Mouse (Mus musculus) ovary, postnatal 14 days (tissue): ENCODE measurements at regions not wholly inside any gene's neighbourhood (a gene's known extent, or its start where the extent isn't known, plus 50 kb on each side); places are given as distances from the start of the nearest gene placed in this dataset.

Source experiments
- DNase-seq: peaks from one replicate; pipeline ENCODE4 v3.0.0; 2022; ENCODE audit warnings: low spot score

- DNase-seq = no peak
These were observed 85.3 kb upstream of the Lifr start for GRCm38 (mm10) chr15:7005142-7005541.

DNA sequence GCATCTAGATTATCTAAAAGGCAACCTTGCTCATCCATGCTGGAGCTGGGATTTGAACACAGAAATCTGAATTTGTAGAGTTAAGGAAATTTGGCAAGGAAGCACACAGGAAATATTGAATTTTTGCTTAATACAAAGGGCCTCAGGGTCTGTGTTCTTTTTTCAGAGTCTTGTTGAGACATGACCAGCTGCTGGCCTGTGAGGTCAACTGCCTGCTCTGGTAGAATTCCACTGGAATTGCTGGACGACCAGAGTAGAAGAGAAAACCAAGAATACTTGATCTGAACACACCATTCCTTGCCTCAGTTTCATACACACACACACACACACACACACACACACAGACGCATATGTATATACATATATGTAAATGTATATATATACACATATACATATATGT is 84.1 kb upstream of the Lifr start:
- DNase-seq = no peak

GRCm38 (mm10) chr15:7008725-7009380 is 81.6 kb upstream of the Lifr start:
- DNase-seq = no peak

DNA sequence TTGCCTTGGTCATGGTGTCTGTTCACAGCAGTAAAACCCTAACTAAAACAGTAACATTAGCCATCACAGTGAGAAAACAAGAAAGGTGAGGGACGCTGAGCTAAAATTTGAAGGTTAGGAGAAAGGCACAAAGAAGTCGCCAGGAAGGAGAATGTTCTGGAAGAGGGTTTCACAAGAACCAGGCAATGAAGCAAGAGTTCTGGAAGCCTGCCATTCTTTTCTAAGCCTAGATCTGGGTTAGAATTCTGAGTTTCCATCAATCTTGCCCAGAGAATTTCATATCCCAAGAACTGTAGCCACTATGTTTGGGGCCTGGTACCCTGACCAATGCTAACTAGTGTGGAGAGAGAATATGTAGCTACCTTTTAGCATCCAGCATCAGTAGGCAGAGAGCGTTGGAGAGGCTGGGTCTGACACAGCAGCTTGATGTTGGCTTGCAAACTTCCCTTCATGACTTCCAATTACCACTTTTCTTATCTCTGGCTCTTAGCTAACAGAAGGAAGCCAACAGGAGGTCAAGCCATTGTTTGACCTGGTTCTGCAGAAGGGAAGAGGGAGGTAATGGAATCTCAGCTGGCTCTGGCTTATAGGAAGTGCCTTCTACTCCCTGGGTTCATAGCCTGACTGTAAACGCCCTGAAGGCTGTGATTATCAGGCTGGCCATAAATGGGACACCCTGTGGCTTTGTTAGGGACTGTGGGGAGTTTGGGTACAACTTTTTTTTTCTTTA is 79.3 kb upstream of the Lifr start:
- DNase-seq = no peak

- DNase-seq = no peak
These were observed 78.7 kb upstream of the Lifr start for GRCm38 (mm10) chr15:7011696-7012070.

DNA sequence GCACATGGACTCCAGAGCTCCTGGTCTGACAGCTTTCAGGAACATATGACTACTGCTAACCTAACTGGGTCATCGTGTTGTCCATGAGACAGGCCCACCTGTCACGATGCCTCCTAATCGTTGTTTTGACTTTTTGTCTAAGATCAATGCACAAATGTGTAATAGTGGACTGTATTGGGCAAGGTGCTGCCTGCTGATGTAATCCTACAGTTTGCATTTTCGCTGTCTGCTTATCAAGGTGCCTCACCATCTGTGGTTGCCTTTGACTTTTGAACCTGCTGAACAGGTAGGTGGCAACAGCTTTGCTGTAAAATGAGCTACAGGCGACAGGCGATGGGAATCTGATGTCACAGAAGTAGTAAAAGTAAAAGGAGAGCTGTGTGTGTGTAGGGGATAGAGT is 78.0 kb upstream of the Lifr start:
- DNase-seq = no peak

DNA sequence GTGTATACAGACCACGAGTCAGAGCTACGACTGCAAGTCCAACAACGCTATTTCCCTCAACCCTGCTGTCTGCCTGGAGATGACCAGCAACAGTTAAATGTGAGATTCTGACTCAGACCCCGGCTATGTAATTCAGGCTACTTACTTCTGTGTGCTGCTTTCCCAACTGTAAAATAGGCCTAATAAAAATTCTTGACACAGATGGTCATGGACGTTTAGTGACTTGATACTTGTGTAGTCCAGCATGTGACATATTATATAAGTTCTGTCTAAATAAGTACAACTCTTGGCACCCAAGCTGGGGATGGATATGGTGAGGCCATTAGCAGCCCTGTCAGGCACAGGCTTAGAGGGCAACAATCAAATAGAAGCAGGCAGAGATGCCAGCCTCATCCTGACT is 77.4 kb upstream of the Lifr start:
- no peak for DNase-seq

DNA sequence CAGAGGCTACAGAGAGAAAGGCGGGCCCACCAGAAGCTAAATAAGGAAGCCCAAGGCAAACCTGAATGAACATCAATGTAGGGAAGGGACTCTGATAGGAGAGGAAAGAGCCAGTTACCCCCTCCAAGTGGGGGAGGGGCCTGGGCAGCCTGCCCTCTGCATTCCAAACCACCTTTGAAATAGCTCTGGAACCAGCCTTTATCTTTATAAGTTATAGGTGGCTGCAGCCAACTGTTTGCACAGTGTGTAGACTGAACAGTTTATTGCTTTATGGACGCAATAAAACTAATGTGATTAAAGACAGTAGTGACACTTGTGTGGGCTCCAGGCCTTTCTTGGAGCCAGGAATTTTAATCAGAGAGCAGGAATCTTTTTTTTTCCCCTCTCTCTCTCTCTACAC is 75.4 kb upstream of the Lifr start:
- DNase-seq = no peak

DNA sequence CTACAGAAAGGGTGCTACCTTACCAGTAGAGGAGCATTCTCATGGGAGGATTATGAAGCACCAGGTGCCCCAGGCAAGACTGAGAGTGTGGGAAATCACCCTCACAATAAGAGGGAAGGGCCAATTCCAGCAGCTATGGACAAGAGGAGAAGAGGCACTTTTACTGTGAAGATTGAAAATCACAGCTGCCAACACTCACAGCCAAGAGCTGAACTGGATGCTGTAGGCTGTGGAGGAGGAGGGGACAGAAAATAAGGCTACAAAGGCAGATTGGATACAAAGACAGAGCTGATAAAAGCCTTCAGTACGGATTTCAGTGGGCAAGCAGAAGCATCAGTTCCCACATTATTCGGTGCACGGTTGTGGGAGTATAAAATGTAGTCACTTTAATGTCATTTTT is 74.4 kb upstream of the Lifr start:
- no peak for DNase-seq

GRCm38 (mm10) chr15:7017281-7017845 is 73.1 kb upstream of the Lifr start:
- no peak for DNase-seq

GRCm38 (mm10) chr15:7022660-7023059 is 67.8 kb upstream of the Lifr start:
- DNase-seq = no peak

- DNase-seq = no peak
These were observed 65.2 kb upstream of the Lifr start for GRCm38 (mm10) chr15:7025194-7025593.

- no peak for DNase-seq
These were observed 58.9 kb upstream of the Lifr start for GRCm38 (mm10) chr15:7031297-7032043.

- no peak for DNase-seq
These were observed 52.9 kb upstream of the Lifr start for GRCm38 (mm10) chr15:7037475-7037874.

DNA sequence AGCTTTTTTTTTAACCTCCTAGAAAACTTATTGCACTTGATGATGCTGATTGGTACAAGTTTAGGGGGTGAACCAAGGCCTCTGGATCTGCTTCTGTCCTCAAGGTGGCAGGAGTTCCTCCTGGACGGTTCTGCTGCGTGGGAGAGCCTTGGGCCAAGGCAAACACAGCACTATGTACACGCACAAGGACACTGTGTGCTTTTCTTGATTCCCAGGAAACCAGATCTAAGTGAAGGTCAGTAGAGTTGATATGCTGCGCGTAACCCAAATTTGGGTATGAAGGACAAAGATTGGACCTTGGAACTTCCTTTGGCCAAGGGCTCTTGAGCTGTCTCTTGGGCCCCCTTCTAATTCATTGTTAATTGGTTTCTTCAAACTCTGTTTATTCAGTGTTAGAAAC is 51.3 kb upstream of the Lifr start:
- no peak for DNase-seq

DNA sequence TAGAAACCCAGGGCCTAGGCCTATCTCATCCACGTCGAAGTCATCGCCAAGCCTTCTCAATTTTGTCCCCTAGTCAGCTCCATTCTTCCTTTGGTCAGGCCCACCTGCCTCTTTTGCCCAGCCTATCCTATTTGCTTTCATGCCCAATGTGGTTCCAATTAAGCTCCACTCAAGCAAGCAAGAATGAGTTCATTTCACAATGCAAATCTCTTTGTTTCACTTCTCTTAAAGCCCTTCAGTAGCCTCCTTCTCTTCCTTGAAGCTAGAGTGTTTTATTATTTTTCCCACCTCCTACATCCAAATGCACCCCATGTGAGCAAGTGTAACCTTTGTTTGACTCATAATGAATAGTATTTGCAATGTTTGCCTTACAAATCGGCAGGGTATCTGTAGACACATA is 50.6 kb upstream of the Lifr start:
- no peak for DNase-seq
